Mouse (Mus musculus) forelimb bud, embryonic 11.5 days (tissue): Measurements from ENCODE around the gene Fyb.
A peak's percentile ranks its signal among the peaks of the same experiment; 100 is the strongest.

Experiments used
- DNase-seq: peaks from one replicate; pipeline ENCODE4 v3.0.0-alpha.2; 2012; ENCODE audit warnings: low read depth, low spot score

Gene Fyb

DNA sequence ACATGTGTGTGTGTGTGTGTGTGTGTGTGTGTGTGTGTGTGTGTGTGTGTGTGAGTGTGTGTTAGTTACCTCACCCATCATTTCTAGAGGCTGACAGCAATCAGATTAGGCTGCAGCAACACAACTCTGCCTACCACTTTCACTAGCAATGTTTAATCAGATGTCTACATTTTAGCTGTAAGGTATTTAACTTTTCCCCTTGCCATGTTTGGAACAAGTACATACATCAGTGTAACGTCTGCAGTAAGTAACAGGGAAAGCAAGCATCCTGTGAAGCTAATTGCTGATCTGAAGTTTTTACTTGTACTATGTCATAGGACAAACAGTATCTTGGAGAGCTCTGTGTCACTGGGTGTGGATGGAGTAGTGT, 70.6 kb downstream of the Fyb start:
- DNase-seq = no peak

DNA sequence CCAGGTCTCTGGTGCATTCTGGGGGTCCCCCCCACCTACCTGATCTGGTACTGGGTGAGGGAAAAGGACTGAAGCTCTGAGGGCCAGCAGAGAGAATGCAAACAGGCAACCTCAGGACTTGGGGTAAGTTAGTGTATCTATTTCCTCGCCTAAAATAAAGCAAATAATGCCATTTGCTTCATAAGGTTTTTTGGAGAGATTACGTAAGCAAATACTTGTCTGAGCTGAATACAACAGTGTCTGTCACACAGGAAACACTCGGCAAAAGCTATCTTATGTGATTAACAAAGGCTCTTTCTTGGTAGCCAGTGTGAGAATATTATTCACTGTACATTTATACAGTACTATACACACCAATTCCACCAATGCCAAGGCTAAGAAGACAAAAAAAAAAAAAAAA, 76.0 kb downstream of the Fyb start:
- no peak for DNase-seq

DNA sequence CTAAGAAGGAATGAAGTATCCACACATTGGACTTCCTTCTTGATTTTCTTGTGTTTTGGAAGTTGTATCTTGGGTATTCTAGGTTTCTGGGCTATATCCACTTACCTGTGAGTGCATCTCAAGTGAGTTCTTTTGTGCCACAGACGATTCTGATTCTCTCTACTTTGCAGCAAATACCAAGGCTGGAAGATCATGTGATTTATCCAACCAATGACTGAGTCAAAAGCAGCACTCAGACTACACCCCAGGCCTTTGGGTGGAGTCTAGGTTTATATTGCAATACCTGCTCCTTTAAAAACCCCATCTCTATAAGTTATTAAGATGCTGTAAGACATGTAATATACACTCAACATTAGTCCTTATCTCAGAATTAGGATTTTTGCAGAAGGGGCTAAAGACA, 77.7 kb downstream of the Fyb start:
- DNase-seq = no peak

DNA sequence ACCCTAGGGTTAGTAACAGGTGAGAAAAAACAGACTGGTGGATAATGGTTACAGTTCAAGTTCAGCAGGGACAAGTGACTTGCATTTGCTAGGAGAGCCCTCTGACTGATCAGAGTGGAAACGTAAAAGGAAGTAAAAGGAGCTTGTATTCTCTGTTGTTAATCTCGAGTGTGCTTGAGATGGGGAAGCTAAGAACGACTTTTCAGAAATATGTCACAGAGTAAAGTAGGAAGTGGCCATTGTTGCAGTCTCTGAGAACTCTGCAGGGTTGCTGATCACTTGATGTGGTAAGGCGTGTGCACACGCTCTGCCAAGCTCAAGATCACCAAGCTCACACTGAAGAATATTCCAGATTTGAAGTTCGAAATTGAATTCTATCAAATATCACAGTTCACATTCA, 78.7 kb downstream of the Fyb start:
- no peak for DNase-seq

DNA sequence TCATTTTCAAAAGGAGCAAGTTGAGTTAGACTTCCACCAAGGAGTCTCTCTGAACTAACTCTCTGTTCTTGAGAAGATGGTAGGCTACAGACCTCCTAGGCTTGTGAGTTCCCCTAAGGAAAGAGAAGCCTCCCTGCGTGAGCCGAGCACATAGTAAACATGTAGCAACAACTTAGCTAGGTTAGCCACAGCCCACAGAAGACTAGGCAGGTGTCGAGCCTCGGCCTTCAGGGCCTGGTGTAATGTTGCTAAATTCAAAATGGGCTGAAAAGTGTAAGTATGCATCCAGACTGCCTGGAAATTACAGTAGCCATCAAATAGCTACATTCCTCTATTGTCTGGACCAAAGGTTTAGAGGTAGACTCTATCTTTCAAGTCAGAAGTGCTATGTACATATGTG, 79.3 kb downstream of the Fyb start:
- DNase-seq = no peak

DNA sequence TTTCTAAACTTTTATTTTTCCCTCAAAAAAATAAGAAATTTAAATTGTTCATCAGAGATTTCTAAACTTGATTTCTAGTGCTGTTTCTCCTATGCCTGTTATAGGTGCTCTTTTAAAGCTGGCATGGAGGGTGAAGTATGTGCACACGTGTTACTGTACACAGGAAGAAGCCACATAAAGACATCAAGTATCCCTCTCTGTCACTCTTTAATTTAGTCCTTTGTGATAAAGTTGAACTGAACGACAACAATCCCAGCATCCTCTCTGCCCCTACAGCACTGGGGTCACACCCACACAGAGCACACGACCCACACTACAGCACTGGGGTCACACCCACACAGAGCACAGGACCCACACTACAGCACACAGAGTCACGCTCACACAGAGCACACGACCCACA, 88.0 kb downstream of the Fyb start:
- DNase-seq = no peak

DNA sequence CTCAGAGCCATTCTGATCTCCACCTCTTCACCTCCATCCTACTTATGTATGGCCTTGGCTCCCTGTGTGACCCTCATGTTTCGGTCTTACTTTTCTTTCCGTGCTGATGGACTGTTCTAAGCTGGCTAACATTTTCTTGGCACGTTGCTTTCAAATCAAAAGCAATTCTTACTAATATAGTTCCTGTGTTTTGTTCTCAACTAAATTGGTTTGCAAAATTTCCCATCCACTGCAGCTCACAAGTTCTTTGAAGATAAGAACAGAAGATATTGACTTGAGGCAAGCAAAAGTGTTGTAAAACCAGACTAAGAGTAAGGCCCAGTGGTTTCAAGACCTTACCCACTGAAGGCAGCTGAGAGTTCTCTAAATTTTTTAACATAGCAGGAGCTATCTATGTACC, 90.2 kb downstream of the Fyb start:
- no peak for DNase-seq

DNA sequence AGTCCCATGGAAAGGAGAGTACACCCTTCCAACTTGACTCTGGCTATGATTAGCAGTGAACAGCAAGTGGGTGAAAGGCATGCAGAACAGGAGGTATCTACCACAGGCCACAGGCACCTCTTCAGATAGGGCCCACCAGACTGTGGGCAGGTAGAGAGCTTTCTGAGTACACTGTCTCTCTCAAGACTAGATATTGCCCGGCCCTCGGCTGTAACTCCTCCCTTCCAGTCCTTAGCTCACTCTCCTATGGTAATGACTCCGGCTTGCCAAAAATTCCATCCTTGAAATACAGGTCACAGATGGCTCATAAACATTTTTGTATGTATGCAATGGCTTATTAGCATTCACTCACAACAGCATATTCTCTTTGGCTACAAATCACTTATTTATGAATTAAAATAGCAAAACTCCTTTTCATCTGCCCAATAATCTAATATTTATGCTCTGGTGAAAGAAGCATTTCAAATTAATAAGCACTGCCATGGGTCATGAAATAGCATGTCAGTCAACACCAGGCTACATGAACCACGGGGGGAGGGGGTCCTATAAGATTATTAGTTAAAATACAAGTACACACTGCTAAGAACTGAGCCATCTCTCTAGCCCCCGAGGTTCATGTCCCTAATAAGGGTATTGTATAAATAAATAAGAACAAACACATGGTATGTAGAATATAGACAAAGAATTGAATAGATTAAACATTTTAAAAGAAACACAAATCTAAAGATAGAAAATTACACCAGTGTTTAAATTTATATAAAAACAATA, 93.9 kb downstream of the Fyb start:
- no peak for DNase-seq

DNA sequence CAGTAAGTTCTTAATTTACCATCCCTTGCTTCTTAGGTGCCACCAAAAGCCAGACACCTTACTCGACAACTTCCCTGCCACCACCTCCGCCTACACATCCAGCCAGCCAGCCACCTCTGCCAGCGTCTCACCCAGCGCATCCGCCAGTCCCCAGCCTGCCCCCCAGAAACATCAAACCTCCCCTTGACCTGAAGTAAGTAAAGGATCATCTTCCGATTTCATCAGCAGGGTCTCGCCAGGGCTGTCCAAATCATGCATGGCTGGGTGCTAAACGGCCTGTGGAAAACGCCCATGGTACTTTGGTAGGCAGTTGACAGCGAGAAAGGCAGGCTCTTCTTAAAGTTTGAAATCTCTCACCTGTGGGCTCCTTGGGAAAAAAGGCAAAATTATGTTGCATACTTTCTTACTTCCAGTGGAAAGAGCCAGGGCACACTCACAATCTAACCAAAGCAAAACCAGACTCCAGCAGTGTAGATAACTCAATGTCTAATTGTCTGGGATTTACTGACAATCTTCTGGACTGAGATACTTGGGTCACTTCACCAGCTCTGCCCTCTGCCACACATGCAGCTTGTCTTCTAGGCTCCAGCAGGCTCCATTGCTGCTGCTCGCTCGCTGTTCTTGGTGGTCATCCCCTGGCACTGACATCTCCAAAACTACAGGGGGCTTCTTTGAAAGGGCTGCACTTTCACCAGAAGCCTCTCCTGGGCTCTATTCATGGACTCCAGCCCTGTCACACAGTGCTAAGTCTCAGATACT, 97.1 kb downstream of the Fyb start:
- no peak for DNase-seq

DNA sequence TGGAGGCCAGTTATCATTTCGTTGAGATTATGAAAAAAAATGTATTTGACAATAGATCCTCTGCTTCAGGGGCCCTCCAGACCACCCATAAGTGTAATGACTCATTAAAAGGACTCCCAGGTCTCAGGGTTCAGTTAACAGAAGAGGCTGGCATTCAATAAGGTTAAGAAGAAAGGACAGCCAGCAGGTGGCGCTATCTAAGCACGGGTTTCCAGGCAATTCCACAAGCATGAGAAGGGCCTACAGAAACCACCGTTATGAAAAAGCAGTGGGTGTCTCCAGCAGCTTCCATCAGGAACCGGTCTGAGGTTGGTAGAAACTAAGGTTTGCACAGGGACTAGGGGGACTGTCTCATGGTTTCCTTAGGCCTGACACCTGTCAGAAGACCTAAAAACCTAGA, 99.9 kb downstream of the Fyb start:
- peak; percentile 82 for DNase-seq

DNA sequence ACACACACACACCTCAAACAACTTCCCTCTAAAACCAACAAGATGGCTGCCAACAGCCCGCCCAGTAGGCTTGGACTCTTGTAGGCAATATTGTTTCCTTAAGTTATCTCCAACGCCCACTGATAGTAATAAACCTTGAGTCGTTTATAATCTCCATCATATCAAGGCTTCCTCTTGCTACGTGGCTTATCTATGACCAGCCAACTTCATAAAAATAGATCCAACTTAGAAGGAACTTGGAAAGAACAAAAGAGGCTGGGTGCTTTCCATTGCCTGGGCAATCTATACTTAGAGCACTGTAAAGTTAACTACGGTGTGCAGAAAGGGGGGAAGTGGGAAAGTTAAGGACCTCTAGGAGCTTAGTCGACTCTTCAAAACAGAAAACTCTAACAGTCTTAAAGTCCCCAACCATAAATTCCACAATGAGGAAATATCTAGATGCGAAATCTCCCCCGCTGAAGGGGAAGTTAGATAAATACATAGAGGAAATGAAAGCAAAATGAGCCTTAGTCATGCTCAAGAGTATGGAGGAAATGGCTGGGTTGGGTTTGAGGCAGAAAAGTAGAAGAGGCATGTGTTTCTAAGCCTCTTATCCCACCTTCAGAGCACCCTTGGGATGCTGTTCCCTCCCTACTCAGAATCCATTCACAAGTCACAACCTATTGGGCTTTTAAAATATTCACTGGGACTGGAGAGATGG, 101.0 kb downstream of the Fyb start:
- DNase-seq = no peak

DNA sequence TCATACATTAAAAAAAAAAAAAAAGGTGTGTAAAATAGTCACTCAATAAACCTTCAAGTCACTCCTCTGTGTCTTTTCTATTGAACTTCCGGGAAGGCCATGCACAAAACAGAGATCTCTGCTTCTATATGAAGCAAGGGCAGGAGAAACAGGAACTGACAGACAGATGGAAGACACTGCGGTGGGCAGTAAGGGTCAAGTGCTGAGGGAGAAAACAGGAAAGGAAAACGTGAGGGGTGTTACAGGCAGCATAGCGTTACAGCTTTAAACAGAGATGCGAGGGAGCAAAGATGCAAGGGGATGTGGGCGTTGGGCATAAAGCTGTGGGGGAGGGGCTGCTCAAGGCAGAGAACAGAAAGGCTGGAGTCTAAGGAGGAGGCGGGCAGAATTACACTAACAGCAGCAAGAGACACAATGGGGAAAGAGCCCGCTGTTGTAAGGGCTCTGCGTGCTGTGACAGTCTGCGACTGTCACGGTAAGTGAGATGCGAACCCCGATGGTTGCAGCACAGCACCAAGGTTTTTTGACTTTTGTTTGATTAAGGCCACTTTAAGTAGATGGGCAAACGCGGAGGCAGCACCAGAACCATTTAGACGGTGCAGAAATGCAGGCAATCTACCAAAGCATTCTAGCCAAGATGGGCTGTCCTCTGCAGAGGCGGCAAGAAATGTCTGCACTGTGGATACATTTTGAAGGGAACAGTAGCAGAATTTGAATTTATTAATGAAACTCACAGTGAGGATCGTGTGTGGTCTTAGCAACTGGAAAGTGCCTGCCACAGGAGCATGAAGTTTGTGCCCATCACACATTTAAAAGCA, 101.9 kb downstream of the Fyb start:
- DNase-seq = peak; percentile 28

DNA sequence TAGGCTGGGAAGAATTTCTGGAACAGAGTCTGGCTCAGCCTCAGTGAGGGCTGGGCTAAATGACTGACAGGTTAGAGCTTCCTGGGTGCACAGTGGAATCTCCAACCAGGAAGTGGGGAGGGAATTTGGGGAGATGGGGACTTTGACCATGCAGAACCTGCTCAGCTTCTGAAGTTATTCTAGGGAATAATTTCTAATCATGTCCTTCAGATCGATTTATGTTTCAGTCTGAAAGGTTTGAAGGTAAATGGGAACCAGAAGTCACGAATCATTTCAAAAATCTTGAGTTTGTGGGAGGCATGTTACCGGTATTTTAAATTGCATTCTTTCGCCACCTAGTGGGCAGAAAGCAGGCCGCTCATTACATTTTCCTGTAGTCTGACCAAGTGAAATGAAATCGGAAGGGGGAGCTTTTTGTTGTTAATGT, 103.0 kb downstream of the Fyb start:
- DNase-seq = peak; percentile 69

DNA sequence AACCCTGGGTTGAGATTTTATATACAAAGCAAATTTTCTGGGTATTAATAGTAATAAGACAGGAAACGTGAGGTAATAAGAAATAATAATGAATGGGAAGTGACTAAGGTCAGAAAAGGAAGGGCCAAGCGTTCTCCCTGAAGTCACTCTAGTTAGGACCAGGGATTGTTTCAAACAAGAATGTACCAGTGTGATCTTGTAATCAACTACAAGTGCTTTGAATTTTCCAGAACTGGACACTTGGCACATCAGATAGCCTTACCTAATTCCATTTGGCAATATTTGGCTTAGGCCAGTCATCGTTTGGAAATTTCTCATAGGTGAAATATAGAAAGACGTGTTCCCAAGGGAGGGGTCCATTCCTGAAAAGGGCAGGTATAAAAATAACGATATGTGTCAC, 103.5 kb downstream of the Fyb start:
- no peak for DNase-seq

DNA sequence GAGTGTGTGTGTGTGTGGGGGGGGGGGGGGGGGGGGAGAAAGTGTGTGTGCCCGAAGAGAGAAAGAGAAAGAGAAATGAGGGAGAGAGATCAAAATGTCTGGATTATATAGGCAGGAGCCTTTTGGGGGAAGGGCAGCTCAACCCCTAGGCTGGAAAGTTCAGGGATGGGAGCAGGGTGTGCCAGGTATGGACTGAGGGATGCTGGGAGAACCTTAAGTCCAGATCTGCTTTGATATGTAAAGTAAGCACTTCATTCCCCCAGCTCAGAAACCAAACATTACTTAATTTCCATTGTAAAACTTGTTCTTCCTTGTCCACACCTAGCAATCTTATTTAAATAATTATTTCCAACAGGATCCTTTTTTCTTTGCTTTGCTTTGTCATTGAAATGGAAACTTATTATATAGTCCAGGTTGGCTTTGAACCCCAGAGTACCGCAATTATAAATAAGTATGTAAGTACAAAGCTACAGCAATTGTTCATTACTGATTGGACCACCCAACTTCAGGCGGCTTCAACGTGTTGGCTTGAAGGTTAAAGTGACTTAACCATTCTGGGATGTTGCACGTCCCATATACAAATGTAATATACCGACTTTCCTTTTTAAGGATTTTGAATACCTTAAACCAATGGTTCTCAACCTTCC, 105.9 kb downstream of the Fyb start:
- DNase-seq = no peak

DNA sequence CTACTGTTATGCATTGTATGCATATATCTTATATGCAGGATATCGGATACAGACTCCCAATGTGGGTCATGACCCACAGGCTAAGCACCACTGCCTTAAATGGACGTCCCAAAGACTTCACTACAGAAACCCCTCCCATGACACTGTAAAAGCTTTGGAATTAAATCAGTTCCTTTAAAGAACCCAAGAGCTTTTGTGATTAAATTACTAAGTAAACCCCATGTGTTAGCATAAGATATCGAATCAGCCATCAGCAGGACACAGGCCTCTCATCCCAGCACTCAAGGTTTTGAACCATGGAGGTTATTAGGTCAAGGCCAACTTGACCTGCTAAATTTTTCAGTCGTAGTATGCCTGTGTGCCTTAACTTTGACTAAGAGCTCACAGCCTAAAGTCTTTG, 106.5 kb downstream of the Fyb start:
- DNase-seq = no peak

DNA sequence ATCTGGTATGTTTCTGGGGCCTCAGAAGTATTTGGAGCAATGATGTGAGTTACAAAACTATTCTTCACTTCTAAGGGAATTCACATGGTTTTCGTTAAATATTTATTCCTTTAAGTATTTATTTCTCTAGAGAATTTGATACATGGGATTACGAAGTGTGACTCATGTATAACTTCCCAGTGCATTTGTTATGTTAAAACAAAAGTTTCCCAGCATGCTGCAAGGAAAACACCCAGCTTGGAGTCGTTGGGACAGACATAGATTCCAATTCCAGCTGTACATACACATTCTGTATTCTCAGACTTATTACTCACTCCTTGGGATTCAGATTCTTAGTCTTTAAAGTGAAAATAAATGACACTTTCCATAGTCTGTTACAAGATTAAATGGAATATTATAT, 112.8 kb downstream of the Fyb start:
- no peak for DNase-seq

DNA sequence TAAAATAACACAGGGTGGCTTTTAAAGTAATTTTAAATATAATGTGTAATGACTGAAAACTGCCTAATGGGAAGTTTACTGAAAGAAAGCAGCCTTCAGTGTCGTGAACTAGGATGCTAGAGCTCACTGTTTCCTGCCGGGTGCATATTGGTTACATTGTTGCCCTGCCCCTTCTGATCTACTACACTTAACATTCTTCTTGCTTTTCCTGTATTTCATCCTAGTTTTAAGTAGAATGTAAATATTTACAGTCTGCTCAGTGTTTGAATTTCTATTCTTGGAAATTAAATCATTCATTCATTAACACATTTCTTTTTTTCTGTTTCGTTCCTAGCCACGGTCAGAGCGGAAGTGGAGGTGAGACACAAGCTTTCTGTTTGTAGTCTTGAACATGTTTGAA, 119.6 kb downstream of the Fyb start:
- DNase-seq = no peak

DNA sequence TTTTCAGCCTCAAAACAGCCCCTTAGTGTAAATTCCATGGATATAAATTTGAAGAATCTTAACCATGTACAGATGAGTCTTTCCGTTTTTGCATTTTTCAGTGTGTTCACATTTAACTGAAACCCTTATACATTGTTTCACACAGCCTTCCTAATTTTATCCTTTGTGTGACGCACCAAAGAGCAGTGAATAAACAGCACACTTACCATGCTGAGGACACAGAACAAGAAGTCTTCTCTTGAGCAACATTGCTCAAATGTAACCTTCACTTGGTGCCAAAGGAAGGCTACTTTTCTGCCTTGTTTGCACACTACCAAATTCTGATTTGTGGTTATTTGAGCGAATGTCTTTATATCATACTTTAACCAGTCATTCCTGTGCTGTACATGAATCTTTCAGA, 122.8 kb downstream of the Fyb start:
- DNase-seq = no peak

DNA sequence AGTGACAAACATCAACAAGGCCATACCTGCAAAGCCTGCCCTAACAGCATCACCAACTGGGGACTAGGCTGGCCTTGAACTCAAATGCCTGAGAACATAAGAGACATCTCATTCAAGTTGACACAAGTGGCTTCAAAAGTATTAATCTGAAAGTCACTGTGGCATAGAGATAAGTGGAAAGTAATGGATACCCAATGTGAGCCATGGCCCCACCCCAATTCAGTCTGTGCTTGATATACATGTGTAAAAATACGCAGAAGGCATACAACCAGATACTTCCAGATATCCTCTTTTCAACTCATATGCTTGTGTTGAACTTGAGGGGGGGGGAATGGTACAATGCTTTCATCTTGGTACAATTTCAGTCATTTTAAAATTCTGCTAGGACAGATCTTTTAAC, 124.4 kb downstream of the Fyb start:
- no peak for DNase-seq

DNA sequence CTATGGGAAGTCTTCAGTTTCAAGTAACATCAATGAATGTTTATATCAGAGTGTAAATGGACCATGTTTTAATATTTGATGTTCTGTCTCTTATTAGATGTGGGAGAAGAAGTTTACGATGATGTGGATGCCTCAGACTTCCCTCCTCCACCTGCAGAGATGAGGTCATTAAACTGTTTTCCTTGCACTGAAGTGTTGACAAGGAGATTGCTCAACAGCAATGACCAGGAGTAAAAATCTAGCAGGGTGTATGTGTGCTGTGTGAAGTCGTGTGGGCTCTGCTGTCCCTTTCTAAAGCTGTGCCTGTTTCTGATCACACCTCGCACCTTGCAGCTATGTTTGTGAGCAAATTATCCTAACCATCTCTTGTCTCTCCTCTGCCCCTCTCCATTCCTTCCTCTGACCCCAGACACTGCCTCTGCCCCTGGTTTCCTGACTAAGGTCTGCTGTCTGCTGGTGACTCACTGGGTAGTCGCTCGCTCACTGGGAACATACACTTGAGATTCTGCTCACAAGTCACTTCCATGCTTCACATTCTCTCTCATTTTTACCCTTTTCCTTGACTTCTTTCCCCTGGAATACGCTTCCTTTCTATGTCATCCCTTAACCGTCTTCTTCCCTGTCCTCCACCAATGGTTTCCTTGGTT, 126.2 kb downstream of the Fyb start:
- DNase-seq = no peak
